Mouse (Mus musculus): ENCODE measurements around the gene Syne2.

The Syne2 gene

GRCm38 (mm10) chr12:75866419-75867373, 48.8 kb downstream of the Syne2 start:
- 85% methylated on average over 17 of the region's 17 CpGs for WGBS

DNA sequence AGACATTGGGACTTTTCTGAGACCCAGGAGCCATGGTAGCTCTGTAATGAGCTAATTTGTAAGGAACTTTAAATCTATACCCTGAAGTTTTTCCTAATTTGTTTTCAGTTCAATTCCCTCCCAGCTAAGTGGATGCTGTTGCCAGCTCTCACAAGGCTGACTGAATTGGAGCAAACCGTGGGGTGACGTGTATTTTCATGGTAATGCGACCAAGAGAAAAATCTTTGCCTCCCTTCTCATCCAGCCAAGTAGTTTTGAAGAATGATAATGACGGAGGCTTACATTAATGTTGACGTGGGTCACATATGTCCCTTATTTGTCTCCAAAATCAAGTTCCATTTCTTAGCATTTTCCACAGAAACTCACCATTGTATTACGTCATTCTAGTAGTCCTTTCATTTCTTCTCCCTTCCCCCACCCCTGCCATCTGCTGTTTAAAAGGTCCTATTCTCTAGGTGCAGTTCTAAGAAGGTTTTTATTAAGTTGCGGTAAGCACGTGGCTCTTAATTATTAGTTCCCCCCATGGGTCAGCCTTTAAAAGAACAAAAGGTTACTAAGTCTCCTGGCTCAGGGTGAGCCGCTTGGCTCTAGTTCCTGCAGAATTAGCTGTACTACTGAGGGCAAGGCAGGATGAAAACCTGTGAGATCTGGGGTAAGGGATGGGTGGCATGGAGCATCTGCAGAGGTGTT, 55.8 kb downstream of the Syne2 start:
- WGBS, result 41% methylated on average over 9 of the region's 9 CpGs

GRCm38 (mm10) chr12:75874287-75874994, 56.5 kb downstream of the Syne2 start:
- WGBS, result 45% methylated on average over 12 of the region's 12 CpGs

DNA sequence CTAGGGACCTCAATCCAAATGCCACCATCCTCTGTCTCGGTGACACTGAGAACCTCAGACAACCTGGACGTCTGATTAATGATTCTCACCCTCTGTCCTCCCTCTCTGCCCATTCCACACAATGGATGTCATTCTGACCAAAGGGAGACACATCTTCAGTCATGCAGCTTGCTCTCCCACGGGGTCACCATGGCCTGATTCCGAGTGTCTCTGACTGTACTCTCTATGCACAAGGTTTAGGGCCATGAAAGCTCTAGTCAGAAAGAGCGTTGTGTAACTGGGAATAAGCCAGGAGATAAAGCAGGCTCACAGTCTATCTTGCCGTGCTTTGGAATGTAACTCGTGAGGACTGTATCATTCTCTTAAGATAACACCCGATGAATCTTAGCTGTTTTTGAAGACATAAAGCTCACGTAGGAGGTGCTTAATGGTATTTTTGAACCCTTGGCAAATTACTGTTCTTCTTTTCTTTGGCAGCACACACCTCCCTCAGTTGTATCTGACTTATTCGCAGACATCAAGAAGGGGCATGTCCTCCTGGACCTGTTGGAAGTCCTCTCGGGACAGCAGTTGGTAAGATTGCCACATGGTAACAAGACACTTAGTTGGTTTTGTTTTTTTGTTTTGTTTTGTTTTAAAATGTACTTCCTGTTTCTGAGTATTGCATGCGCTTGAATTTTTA, 61.8 kb downstream of the Syne2 start:
- WGBS, result 81% methylated on average over 12 of the region's 12 CpGs

DNA sequence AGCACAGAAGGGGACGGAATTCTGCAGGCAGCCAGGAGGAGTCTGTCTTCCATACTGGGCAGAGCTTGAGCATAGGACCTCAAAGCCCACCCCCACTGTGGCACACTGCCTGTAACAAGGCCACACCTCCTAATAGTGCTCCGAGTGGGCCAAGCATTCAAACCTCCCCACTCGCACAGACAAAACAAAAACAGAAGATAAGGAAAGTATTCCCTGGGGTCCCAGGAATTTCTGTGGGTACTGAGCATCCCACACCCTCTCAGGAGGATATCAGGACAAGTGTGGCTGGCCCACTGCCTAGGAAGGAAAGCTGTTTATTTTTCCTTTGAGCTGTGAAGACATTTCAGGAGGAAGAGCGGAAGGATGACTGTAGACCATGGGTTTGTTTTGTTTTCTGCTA, 63.6 kb downstream of the Syne2 start:
- WGBS, result 67% methylated on average over 4 of the region's 4 CpGs

- WGBS, result 82% methylated on average over 7 of the region's 7 CpGs
These were observed 68.2 kb downstream of the Syne2 start for GRCm38 (mm10) chr12:75886161-75886560.

DNA sequence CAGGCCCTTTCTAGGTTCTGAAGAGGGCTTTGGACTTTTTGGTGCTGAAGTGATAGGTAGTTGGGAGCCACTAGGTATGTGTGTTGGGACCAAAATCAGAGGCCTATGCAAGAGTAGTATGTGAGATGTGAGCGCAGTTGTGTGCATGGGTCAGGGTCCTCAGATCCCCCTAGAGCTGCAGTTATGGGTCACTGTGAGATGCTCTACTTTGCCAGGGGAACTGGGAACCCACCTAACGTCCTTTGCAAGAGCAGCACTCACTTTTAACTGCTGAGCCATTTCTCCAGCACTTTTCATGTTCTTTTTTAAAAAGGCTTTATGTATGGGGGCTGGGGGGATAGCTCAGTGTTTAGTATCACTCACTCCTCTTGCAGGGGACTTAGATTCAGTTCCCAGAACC, 69.0 kb downstream of the Syne2 start:
- 98% methylated on average over 2 of the region's 2 CpGs for WGBS

- 95% methylated on average over 12 of the region's 12 CpGs for WGBS
These were observed 70.8 kb downstream of the Syne2 start for GRCm38 (mm10) chr12:75888721-75889120.

DNA sequence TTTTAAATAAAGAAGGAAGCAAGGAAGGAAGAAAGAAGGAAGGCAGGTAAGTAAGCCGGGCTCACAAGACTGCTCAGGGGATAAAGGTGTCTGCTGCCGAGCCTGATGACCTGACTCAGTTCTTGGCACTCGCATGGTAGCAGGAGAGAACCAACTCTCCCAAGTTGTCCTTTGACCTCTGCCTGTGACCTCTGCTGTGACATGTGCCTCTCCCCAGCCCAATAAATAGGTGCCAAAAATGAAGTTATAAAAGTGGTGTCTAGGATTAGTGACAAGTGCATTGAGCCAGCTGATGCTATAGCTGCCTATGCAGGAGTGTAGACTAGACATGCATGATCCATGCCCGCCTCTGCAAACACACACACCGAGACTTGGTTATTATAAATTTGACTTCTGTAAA, 73.3 kb downstream of the Syne2 start:
- WGBS, result 96% methylated on average over 5 of the region's 5 CpGs

- 83% methylated on average over 5 of the region's 5 CpGs for WGBS
These were observed 75.5 kb downstream of the Syne2 start for GRCm38 (mm10) chr12:75893392-75893791.

- 70% methylated on average over 9 of the region's 9 CpGs for WGBS
These were observed 76.5 kb downstream of the Syne2 start for GRCm38 (mm10) chr12:75894316-75894997.

- WGBS, result 58% methylated on average over 7 of the region's 7 CpGs
These were observed 77.0 kb downstream of the Syne2 start for GRCm38 (mm10) chr12:75894998-75895331.

DNA sequence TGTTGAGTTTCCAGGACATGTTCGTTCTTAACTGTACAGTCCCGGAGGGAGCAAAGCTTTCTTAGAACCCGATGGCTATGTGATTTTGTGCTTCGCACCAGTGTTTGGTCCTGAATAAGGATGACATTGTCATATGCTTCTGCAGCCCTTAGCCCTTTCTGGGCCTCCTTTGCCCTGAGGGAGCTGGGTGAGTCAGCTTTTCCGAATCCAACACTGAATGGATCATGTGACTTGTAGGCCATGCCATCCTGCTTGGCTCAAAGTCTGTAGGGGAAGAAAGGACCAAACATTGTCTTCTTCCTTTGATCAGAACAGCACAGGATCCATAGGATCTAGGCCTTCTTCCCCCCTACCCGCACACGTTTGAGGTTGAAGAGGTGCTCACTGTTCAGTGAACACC, 79.9 kb downstream of the Syne2 start:
- WGBS, result 90% methylated on average over 7 of the region's 7 CpGs

DNA sequence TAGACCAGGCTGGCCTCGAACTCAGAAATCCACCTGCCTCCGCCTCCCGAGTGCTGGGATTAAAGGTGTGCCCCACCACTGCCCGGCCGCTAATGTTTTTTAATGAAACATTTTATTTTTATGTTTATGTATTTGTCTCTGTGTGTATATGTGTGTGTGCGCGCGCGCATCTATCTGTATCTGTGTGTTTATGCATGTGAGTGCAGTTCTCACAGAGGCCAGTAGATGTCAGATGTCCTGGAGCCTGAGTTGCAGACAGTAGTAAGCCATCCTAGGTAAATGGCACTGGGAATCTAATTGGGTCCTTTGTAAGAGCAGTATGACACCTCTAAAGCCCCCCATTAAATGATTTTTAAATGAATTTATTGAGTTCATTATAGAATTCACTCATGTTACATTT, 83.8 kb downstream of the Syne2 start:
- 97% methylated on average over 9 of the region's 9 CpGs for WGBS

DNA sequence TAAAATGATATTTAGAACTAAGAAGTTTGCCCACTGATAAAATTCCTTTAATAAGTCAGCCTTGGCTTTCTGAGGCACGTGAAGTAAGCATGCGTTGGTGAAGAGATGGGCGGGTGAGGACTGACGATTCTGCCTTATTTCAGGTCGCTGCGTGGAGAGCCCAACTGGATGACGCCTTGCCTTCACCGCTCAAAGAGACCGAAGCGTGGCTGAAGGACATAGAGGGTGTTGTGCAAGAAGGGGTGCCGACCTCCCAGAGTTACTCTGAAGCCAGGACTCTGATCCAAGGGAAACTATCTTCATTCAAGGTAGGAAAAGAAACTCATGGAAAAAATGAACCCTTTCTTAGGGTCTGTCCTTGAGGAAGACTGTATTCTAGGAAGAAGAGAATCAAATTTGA, 86.1 kb downstream of the Syne2 start:
- 98% methylated on average over 11 of the region's 11 CpGs for WGBS

GRCm38 (mm10) chr12:75905304-75905703, 87.4 kb downstream of the Syne2 start:
- WGBS, result 95% methylated on average over 7 of the region's 7 CpGs

DNA sequence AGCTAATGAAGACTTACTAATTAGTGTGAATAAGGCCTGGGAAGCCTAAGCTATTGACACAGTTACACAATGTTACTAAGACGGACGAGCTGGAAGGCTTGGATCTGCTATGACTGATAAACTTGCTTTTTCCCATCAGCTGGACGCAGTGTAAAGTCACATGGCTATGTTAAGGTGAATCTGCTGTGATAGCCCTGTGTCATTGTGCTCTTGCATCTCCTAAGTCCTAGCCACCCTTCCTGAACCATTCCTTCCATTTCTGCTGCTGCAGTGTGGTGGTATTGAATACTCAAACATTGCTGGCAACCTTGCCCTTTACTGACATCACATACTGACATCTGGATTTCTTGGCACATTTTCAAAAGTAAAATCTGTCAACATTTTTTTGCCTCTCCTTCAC, 90.5 kb downstream of the Syne2 start:
- WGBS, result 83% methylated on average over 3 of the region's 3 CpGs

- WGBS, result 93% methylated on average over 5 of the region's 5 CpGs
These were observed 97.8 kb downstream of the Syne2 start for GRCm38 (mm10) chr12:75915694-75916093.

- 74% methylated on average over 2 of the region's 2 CpGs for WGBS
These were observed 100.5 kb downstream of the Syne2 start for GRCm38 (mm10) chr12:75918415-75918814.

DNA sequence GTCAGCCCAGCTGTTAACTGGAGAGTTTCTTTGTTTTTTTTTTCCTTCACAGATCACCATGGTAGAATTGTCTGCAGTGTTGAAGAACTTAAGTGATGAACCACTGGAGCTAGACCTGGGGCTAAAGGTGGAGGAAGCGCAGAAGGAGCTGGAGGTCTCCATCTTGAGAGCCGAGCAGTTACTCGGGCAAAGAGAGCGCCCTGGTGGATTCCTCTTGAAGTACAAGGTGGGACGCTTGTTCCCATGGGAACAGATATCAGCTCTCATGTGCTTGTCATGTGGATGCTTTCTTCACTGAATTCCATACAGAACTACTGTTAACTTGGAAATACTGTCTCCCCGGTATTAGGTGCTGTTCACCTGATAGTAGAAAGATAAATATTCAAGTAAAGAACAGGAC, 101.0 kb downstream of the Syne2 start:
- 45% methylated on average over 6 of the region's 6 CpGs for WGBS

DNA sequence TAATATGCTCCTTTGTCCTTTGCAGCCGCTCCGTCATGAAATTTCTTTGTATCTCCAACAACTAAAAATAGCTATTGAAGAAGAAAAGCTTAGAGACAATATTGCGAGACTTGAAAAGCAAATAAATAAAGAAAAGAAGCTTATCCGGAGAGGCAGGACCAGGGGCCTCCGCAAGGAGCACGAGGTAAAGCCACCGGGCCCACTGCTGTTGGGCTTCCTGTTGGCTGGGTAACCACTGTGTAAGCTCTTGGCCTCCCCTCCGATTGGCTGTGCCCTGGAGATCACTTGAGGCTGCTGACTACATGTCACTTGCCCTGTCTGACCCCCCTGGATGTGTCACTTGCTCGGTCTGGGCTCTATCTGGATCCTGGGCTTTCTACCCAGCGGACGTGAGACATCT, 105.0 kb downstream of the Syne2 start:
- WGBS, result 67% methylated on average over 11 of the region's 11 CpGs

Measured in cerebral cortex, adult 2 months (tissue).